Comparison of ENCODE assay signal across 19 mouse cellular contexts in the genomic region with DNA sequence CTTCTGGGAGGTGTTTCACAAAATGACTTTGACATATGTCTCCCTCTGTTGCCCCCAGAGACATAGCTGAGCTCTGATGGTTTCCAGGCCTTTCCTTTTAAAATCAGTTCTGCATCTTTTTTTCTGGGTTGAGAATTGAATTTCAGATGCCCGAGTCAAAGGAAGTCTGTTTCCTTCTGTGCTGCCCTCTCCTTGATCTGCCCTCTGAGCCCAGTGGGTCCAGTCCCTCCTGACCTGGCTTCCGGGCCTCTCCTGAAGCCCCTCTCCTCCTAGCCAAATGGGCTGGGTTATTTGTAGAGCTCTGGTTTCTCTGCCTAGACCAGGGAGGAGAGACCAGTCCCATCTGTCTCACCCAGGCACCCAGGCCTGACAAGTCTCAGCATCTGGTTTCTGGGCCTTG. TPM values are rescaled to one million over a fixed set of nuclear protein-coding genes. Genes with fewer than 3 reads are reported as not detected.
DNase-seq lines count a peak whose midpoint lies in the region; ATAC-seq and TF ChIP-seq lines count a peak whose summit lies in the region.
"Had no signal": no experiment of that assay in that cellular context is flagged by ENCODE, and none has a peak within 500 bp of the region (broad histone marks: within the 10 kb centered on the region; RNA-seq: fewer than 3 reads in every experiment).

No protein-coding gene starts in this region.

- peak overlapping the region; percentile 7; the same call in 1 of the 2 replicates for H3K27ac ChIP-seq in heart, adult 2 months
- no peak overlapping the region for H3K27ac ChIP-seq in heart, embryonic 12.5 days (ENCODE audit: poor library complexity, severe bottlenecking)
- H3K27ac ChIP-seq in lung, embryonic 14.5 days (ENCODE audit: low read depth): peak overlapping the region; percentile 47; the same call in 1 of the 2 replicates
- H3K27ac ChIP-seq in limb, embryonic 11.5 days (replicated peaks; ENCODE audit: low read depth, low read length): peak overlapping the region; percentile 47; the same call in 1 of the 2 replicates
- H3K27ac ChIP-seq: hindbrain, embryonic 13.5 days; layer of hippocampus, adult 2 months had no signal

- DNase-seq in heart, adult 2 months: no peak
- peak; percentile 39 for DNase-seq in lung, embryonic 14.5 days
- DNase-seq in lung, postnatal 25 days (ENCODE audit: low spot score): no peak
- peak; percentile 33 for DNase-seq in limb, embryonic 11.5 days (ENCODE audit: low spot score)
- no peak for DNase-seq in adrenal gland, adult 18-20 months (ENCODE audit: low spot score in 2 of 2)
- DNase-seq in spleen, postnatal 14 days (ENCODE audit: low spot score in 2 of 2): no peak
- DNase-seq in right cerebral cortex, postnatal 36 days (ENCODE audit: low spot score in 2 of 2): no peak
- DNase-seq: adrenal gland, postnatal 14 days; cerebellum, adult 9-11 months; gastrocnemius, postnatal 14 days; kidney, adult 11 months; lung, adult 2 months; midbrain, embryonic 14.5 days; right cerebral cortex, postnatal 25 days; thymus, adult 2 months had no signal

- WGBS in heart, adult 2 months: 36% methylated on average over 2 of the region's 2 CpGs
- 31% methylated on average over 2 of the region's 2 CpGs for WGBS in heart, embryonic 12.5 days
- WGBS in lung, embryonic 14.5 days: 26% methylated on average over 2 of the region's 2 CpGs
- WGBS in limb, embryonic 11.5 days: 12% methylated on average over 2 of the region's 2 CpGs

- H3K4me2 ChIP-seq in heart, embryonic 12.5 days: no peak overlapping the region
- H3K4me2 ChIP-seq in lung, embryonic 14.5 days: no peak overlapping the region
- H3K4me2 ChIP-seq in limb, embryonic 11.5 days (ENCODE audit: low read depth, severe bottlenecking): no peak overlapping the region
- H3K4me2 ChIP-seq: hindbrain, embryonic 13.5 days had no signal

- H3K79me2 ChIP-seq in heart, adult 2 months (replicated peaks; ENCODE audit: control insufficient read depth, insufficient read depth, low read length): no peaks in the 10 kb centered on the region

- H3K9me3 ChIP-seq in heart, embryonic 12.5 days (replicated peaks): no peaks in the 10 kb centered on the region
- H3K9me3 ChIP-seq in lung, embryonic 14.5 days (ENCODE audit: low read depth, low read length): no peaks in the 10 kb centered on the region
- no peaks in the 10 kb centered on the region for H3K9me3 ChIP-seq in limb, embryonic 11.5 days (ENCODE audit: control insufficient read depth, low read length)
- H3K9me3 ChIP-seq: hindbrain, embryonic 13.5 days had no signal

- no peak for ATAC-seq in heart, embryonic 12.5 days (ENCODE audit: insufficient number of reproducible peaks, low FRiP score)
- ATAC-seq in lung, embryonic 14.5 days (ENCODE audit: insufficient read depth): no peak
- ATAC-seq in limb, embryonic 11.5 days (ENCODE audit: insufficient number of reproducible peaks, low FRiP score, low TSS enrichment, low read depth): 0 out of 2 replicates have a peak, but pooled peaks have one; percentile 22
- ATAC-seq: forebrain, embryonic 14.5 days had no signal

- H3K4me1 ChIP-seq in heart, adult 2 months (ENCODE audit: control insufficient read depth, insufficient read depth, low read length): peaks cover 13% of the 10 kb centered on the region
- peaks cover 6% of the 10 kb centered on the region; the same call in 1 of the 2 replicates for H3K4me1 ChIP-seq in heart, embryonic 12.5 days (replicated peaks)
- H3K4me1 ChIP-seq in lung, embryonic 14.5 days (ENCODE audit: insufficient read depth): 0 out of 2 replicates have a peak, but pooled peaks cover 3% of the 10 kb centered on the region
- H3K4me1 ChIP-seq in limb, embryonic 11.5 days (ENCODE audit: control insufficient read depth, insufficient read depth, low read length): peaks cover 8% of the 10 kb centered on the region; the same call in 1 of the 2 replicates
- H3K4me1 ChIP-seq: hindbrain, embryonic 13.5 days had no signal

- H3K9ac ChIP-seq in heart, adult 2 months (ENCODE audit: low read depth, low read length): no peak overlapping the region; the same call in 1 of the 2 replicates
- no peak overlapping the region for H3K9ac ChIP-seq in heart, embryonic 12.5 days
- no peak overlapping the region for H3K9ac ChIP-seq in lung, embryonic 14.5 days
- H3K9ac ChIP-seq in limb, embryonic 11.5 days (ENCODE audit: low read length): no peak overlapping the region
- H3K9ac ChIP-seq: hindbrain, embryonic 13.5 days had no signal

- intact Hi-C loops in heart, adult 2 months (cut with DNase I): no loop called here

- H3K27me3 ChIP-seq in heart, adult 2 months (ENCODE audit: control insufficient read depth, insufficient read depth, low read length): no peaks in the 10 kb centered on the region
- no peaks in the 10 kb centered on the region for H3K27me3 ChIP-seq in heart, embryonic 12.5 days (replicated peaks)
- H3K27me3 ChIP-seq in lung, embryonic 14.5 days (ENCODE audit: insufficient read depth, low read length): no peaks in the 10 kb centered on the region
- no peaks in the 10 kb centered on the region for H3K27me3 ChIP-seq in limb, embryonic 11.5 days (ENCODE audit: control insufficient read depth, insufficient read depth, low read length)
- H3K27me3 ChIP-seq: hindbrain, embryonic 13.5 days had no signal

- H3K4me3 ChIP-seq in heart, adult 2 months: no peak overlapping the region
- no peak overlapping the region for H3K4me3 ChIP-seq in heart, embryonic 12.5 days
- no peak overlapping the region for H3K4me3 ChIP-seq in lung, embryonic 14.5 days (ENCODE audit: low read depth, low read length)
- no peak overlapping the region for H3K4me3 ChIP-seq in limb, embryonic 11.5 days (ENCODE audit: low read depth, low read length)
- H3K4me3 ChIP-seq: hindbrain, embryonic 13.5 days; layer of hippocampus, adult 2 months had no signal

- no peak for TF ChIP-seq EP300 in heart, adult 2 months (IDR thresholded peaks at IDR 0.05; ENCODE audit: insufficient read depth, low read depth, low read length)

- H3K36me3 ChIP-seq in heart, adult 2 months (ENCODE audit: control insufficient read depth, insufficient read depth, low read length): no peaks in the 10 kb centered on the region
- H3K36me3 ChIP-seq in heart, embryonic 12.5 days: no peaks in the 10 kb centered on the region
- no peaks in the 10 kb centered on the region for H3K36me3 ChIP-seq in lung, embryonic 14.5 days (ENCODE audit: insufficient read depth)
- no peaks in the 10 kb centered on the region for H3K36me3 ChIP-seq in limb, embryonic 11.5 days (ENCODE audit: control insufficient read depth, insufficient read depth, low read length)
- H3K36me3 ChIP-seq: hindbrain, embryonic 13.5 days had no signal

- no peak for TF ChIP-seq CTCF in heart, adult 2 months (IDR thresholded peaks at IDR 0.05)
- TF ChIP-seq CTCF in lung, embryonic 14.5 days (IDR thresholded peaks at IDR 0.05; ENCODE audit: low read depth): no peak

- TF ChIP-seq POLR2A in heart, adult 2 months (IDR thresholded peaks at IDR 0.05; ENCODE audit: insufficient read depth, low read depth, low read length): no peak

RNA-seq across cellular contexts. Expression of gene Cyp2s1, which starts 13.5 kb away (rescaled TPM):
- total RNA-seq in heart, adult 2 months (2021): 1 to 10 TPM; 5.7 to 5.9 TPM
- 5.4 and 10.1 TPM in 2 replicates for polyA plus RNA-seq in heart, adult 2 months (2012; rRNA removed)
- 2.7 and 3.1 TPM in 2 replicates for polyA plus RNA-seq in heart, embryonic 12.5 days (2016; fragmentation: Nextera tagmentation; extraction: Ambion mirVana)
- polyA plus RNA-seq in lung, embryonic 14.5 days (2014; fragmentation: Nextera tagmentation; extraction: Ambion mirVana): 3.2 and 3.8 TPM in 2 replicates
- 1.6 and 1.9 TPM in 2 replicates for polyA plus RNA-seq in limb, embryonic 11.5 days (2014; fragmentation: Nextera tagmentation; extraction: Ambion mirVana)
- total RNA-seq in adrenal gland, adult 18-20 months (2021): 1 to 10 TPM; 3.4 to 4.3 TPM

RNA-seq across cellular contexts. Expression of gene Axl, which starts 41.7 kb away (rescaled TPM):
- total RNA-seq in heart, adult 2 months (2021): 10 to 100 TPM; 75.0 to 82.4 TPM
- polyA plus RNA-seq in heart, adult 2 months (2012; rRNA removed): 51.8 and 73.7 TPM in 2 replicates
- 60.6 and 61.8 TPM in 2 replicates for polyA plus RNA-seq in heart, embryonic 12.5 days (2016; fragmentation: Nextera tagmentation; extraction: Ambion mirVana)
- polyA plus RNA-seq in lung, embryonic 14.5 days (2014; fragmentation: Nextera tagmentation; extraction: Ambion mirVana): 44.1 and 46.5 TPM in 2 replicates
- polyA plus RNA-seq in limb, embryonic 11.5 days (2014; fragmentation: Nextera tagmentation; extraction: Ambion mirVana): 32.1 and 32.5 TPM in 2 replicates
- 10 to 100 TPM; 41.9 to 66.9 TPM for total RNA-seq in adrenal gland, adult 18-20 months (2021)

Comparison
In these comparisons a context has a peak if more than half of its experiments do, and no peak if none do; other contexts are left out.
1. DNase-seq: peak in lung, embryonic 14.5 days (single experiment) and limb, embryonic 11.5 days (single experiment); none in heart, adult 2 months (0 of 2), lung, postnatal 25 days (single experiment), adrenal gland, adult 18-20 months (0 of 2), spleen, postnatal 14 days (0 of 2) and right cerebral cortex, postnatal 36 days (0 of 2).